ENCODE assay signal across 8 mouse cellular contexts in the genomic region with DNA sequence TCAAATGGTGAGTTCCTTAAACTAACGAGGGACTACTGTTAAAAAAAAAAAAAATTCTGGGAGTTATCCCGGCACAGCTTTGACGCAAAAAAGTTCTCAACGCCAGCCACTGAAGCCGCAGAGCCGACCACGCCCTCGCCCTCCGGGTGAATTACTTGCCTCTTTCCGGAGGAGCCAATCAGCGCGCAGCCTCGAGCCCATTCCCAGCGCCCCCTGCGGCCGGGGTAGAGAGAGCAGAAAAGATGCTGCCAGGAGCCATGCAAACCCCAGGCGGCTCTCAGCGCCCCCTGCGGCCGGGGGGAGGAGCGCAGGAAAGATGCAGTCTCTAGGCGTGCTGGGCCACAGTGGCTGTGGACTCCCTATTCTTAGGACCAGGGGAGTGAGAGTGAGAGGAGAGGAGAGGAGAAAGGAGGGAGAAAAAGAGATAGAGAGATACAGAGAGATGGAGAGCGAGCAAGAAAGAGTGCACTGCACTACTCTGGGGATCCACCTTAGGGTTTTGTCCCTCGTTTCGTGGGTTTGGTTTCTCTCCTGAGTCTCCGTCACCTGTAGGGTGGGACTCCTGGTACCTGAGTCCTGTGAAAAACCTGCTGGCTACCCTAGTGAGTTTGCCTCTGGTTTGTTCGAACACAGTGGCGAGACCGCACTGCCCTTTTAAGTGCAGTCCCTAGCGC. TPM values are rescaled to one million over a fixed set of nuclear protein-coding genes. Genes with fewer than 3 reads are reported as not detected.
DNase-seq lines count a peak whose midpoint lies in the region; ATAC-seq lines count a peak whose summit lies in the region.

No protein-coding gene starts in this region.

- H3K27me3 ChIP-seq in hindbrain, embryonic 15.5 days, result no peaks in the 10 kb centered on the region

- H3K27ac ChIP-seq in hindbrain, embryonic 15.5 days (replicated peaks), result peak overlapping the region; percentile 71

- H3K9me3 ChIP-seq in hindbrain, embryonic 15.5 days, result no peaks in the 10 kb centered on the region

- peak overlapping the region; percentile 62 for H3K4me2 ChIP-seq in hindbrain, embryonic 15.5 days

- H3K36me3 ChIP-seq in hindbrain, embryonic 15.5 days, result no peaks in the 10 kb centered on the region

- WGBS in hindbrain, embryonic 15.5 days, result under 1% methylated on average over 30 of the region's 30 CpGs

- no peak for ATAC-seq in hindbrain, embryonic 15.5 days (ENCODE audit: low FRiP score, low read depth)

- peaks cover 23% of the 10 kb centered on the region for H3K4me1 ChIP-seq in hindbrain, embryonic 15.5 days (replicated peaks)

- DNase-seq in R1 (ENCODE audit: low read depth, low spot score), result peak; percentile 97
- peak; percentile 72 to 84 for DNase-seq in cerebellum, postnatal 25 days
- peak; percentile 50 to 72 for DNase-seq in frontal cortex, postnatal 25 days (ENCODE audit: low spot score in 2 of 2)
- peak; percentile 47 for DNase-seq in left cerebral cortex, adult 11 months (ENCODE audit: low spot score)
- peak; percentile 91 to 92 for DNase-seq in lung, postnatal 4 days
- DNase-seq in retina, postnatal 7 days (ENCODE audit: low read depth, low spot score), result peak; percentile 62
- peak; percentile 59 for DNase-seq in urinary bladder, postnatal 10 days (ENCODE audit: low spot score)

- peak overlapping the region; percentile 87 for H3K4me3 ChIP-seq in hindbrain, embryonic 15.5 days

- peak overlapping the region; percentile 40; the same call in 1 of the 2 replicates for H3K9ac ChIP-seq in hindbrain, embryonic 15.5 days

RNA-seq across cellular contexts. Expression of a gene that starts 0.4 kb away (rescaled TPM):
- polyA plus RNA-seq in hindbrain, embryonic 15.5 days (2015; fragmentation: Nextera tagmentation; extraction: Ambion mirVana), result 0.47 and 0.60 TPM in 2 replicates

RNA-seq across cellular contexts. Expression of a gene that starts 0.5 kb away (rescaled TPM):
- polyA plus RNA-seq in hindbrain, embryonic 15.5 days (2015; fragmentation: Nextera tagmentation; extraction: Ambion mirVana), result 54.9 and 55.4 TPM in 2 replicates

Comparison
In these comparisons a context has a peak if more than half of its experiments do, and no peak if none do; other contexts are left out.
1. DNase-seq: peak in every context shown above with its lines; median percentile 97 in R1; 92 in lung, postnatal 4 days; 78 in cerebellum, postnatal 25 days; 62 in retina, postnatal 7 days; 61 in frontal cortex, postnatal 25 days; 59 in urinary bladder, postnatal 10 days; 47 in left cerebral cortex, adult 11 months.